Mouse (Mus musculus) sigmoid colon, adult 10 weeks (tissue): ENCODE data around the gene Prdm10. TPM values are rescaled to one million over a fixed set of nuclear protein-coding genes. Genes with fewer than 3 reads are reported as not detected.

Experiments
- polyA plus RNA-seq: library from polyadenylated mRNA; stranded (reverse); fragments of 350-450 nt; fragmentation: Illumina TruSeq; extraction: RNeasy Lipid Tissue Mini Kit (QIAGEN cat#74804); gene quantifications from one replicate; pipeline ENCODE4 v1.2.3, GENCODE M21; 2014; ENCODE audit warnings: low read depth, low replicate concordance

The Prdm10 gene
- 19.1 TPM for polyA plus RNA-seq

GRCm38 (mm10) chr9:31280366-31281010 is at the start of gene Prdm10:
Gene Prdm10, plus strand, starts transcription at chr9:31280538.

DNA sequence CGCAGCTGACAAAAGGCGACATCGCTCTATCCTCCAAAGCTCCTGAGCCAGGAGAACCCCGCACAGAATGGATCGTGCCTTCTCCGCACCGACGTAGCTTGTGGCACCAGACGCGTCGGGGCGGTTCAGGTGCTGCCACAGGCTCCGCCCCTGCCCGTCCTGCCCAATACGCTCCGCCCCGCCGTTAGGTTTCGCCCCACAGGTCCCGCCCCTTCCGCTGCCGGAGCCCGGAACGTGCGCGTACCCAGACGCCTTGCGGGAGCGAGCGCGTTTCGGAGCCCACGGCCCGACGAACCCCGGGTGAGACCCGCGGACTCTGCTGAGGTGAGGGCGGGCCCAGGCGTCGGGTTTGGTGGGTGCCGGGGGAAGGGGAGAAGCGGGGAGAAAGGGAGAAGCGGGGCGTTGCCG is 105.6 kb downstream of the Prdm10 start, which contains the start of gene Nfrkb:
Nfrkb (plus strand) TSS at position 246 of the 408 bp plus-strand sequence.

Other genes starting within 250 kb of the Prdm10 start
- 42.4 TPM for gene Zbtb44, start 249.9 kb upstream of the Prdm10 start, polyA plus RNA-seq
- 8.8 TPM for gene St14, start 148.7 kb upstream of the Prdm10 start, polyA plus RNA-seq
- gene Aplp2, start 68.7 kb upstream of the Prdm10 start, polyA plus RNA-seq: 338 TPM
- gene Nfrkb, start 105.7 kb downstream of the Prdm10 start, polyA plus RNA-seq: 7.8 TPM
- gene Tmem45b, start 183.9 kb downstream of the Prdm10 start, polyA plus RNA-seq: 357 TPM